Mouse (Mus musculus) thymus, postnatal 25 days (tissue): ENCODE measurements around the gene E130114P18Rik.

Experiments used
- DNase-seq: peaks from one replicate; pipeline ENCODE4 v3.0.0; 2022

E130114P18Rik gene

GRCm38 (mm10) chr4:97636569-97636968, 141.3 kb downstream of the E130114P18Rik start:
- no peak for DNase-seq

- no peak for DNase-seq
Measured at GRCm38 (mm10) chr4:97635757-97636292, 142.1 kb downstream of the E130114P18Rik start.

- no peak for DNase-seq
Measured at GRCm38 (mm10) chr4:97635296-97635755, 142.6 kb downstream of the E130114P18Rik start.

GRCm38 (mm10) chr4:97628881-97629605, 148.8 kb downstream of the E130114P18Rik start:
- DNase-seq, result no peak

GRCm38 (mm10) chr4:97626002-97626720, 151.7 kb downstream of the E130114P18Rik start:
- no peak for DNase-seq

GRCm38 (mm10) chr4:97623165-97623564, 154.7 kb downstream of the E130114P18Rik start:
- DNase-seq, result peak; percentile 26

- DNase-seq, result no peak
Measured at GRCm38 (mm10) chr4:97621731-97622130, 156.1 kb downstream of the E130114P18Rik start.

- no peak for DNase-seq
Measured at GRCm38 (mm10) chr4:97620409-97620808, 157.5 kb downstream of the E130114P18Rik start.

GRCm38 (mm10) chr4:97618668-97619373, 159.1 kb downstream of the E130114P18Rik start:
- peak; percentile 5 for DNase-seq

GRCm38 (mm10) chr4:97615031-97615430, 162.8 kb downstream of the E130114P18Rik start:
- no peak for DNase-seq

- DNase-seq, result no peak
Measured at GRCm38 (mm10) chr4:97611251-97611847, 166.5 kb downstream of the E130114P18Rik start.

- DNase-seq, result no peak
Measured at GRCm38 (mm10) chr4:97609831-97610727, 167.8 kb downstream of the E130114P18Rik start.

- no peak for DNase-seq
Measured at GRCm38 (mm10) chr4:97609329-97609728, 168.5 kb downstream of the E130114P18Rik start.

GRCm38 (mm10) chr4:97608728-97609127, 169.2 kb downstream of the E130114P18Rik start:
- no peak for DNase-seq

GRCm38 (mm10) chr4:97608134-97608533, 169.7 kb downstream of the E130114P18Rik start:
- no peak for DNase-seq

- DNase-seq, result no peak
Measured at GRCm38 (mm10) chr4:97607169-97607568, 170.7 kb downstream of the E130114P18Rik start.

GRCm38 (mm10) chr4:97606524-97606923, 171.4 kb downstream of the E130114P18Rik start:
- DNase-seq, result no peak

GRCm38 (mm10) chr4:97602579-97602978, 175.3 kb downstream of the E130114P18Rik start:
- no peak for DNase-seq

- no peak for DNase-seq
Measured at GRCm38 (mm10) chr4:97600875-97601835, 176.7 kb downstream of the E130114P18Rik start.

- DNase-seq, result no peak
Measured at GRCm38 (mm10) chr4:97597443-97597842, 180.4 kb downstream of the E130114P18Rik start.
